Mouse (Mus musculus) cerebellum, adult 2 months (tissue): ENCODE measurements around the gene Madd.

Source experiments
- CTCF ChIP-seq: fragments of 200-500 bp; IDR thresholded peaks from 2 replicates; pipeline ENCODE4 v1.5.1; 2011; ENCODE audit warnings: low read depth, mild to moderate bottlenecking, control low read depth, low read length, moderate library complexity, borderline replicate concordance; ENCODE audit not compliant: insufficient read depth
- POLR2A ChIP-seq: fragments of 200-500 bp; IDR thresholded peaks from 2 replicates; pipeline ENCODE4 v1.6.1; 2011; ENCODE audit warnings: low read length, control low read depth, borderline replicate concordance; ENCODE audit not compliant: insufficient read depth

- TF ChIP-seq CTCF, result no peak
- TF ChIP-seq POLR2A, result no peak
Measured at GRCm38 (mm10) chr2:91090827-91091226, 92.8 kb downstream of the Madd start.
